Mouse (Mus musculus): ENCODE measurements around the gene Abl1. TPM values are rescaled to one million over a fixed set of nuclear protein-coding genes. Genes with fewer than 3 reads are reported as not detected.

Abl1 gene
- polyA plus RNA-seq, 1 experiment from 2014 or later: 30.2 TPM

DNA sequence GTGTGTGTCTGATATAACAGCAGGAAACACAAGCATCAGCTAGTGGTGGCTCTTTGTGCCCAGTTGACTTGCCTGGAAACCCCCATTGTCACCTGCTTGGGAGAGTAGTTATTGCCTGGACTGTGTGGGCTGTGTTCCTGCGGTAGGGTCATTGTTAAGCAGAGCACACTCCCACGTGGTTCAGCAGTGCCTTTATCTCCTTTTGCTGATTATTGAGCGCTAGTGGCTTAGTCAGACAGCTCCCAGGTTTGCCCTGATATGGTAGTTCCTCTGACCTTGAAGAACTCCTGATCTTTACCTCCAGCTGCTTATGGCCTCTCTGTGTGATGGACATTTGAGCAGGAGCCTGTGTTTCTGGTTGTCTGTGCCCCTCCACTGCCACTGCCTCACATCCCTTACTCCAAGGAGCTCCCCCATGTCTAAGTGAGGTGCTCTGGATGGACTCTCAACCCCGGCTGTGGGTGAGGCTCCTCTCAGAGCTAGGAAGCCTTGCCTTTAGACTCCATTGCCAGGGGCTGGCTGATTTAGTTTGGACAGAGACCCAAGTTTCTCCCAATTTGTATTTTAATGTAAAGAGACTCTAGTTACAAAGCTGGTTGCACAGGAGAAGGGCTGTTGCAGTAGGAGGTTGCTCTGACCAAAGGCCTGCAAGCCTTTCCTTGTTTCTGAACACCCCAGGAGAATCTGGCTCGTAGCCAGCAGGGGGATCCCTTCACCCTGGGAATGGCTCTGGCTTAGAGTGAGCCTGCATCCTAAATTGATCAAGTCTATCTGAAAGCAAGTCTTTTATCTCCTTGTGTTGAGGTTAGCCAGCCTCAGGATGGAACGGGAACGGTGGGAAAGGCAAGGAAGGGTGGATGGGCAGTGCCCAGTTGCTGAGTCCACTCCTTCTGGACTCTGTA lies 12.6 kb downstream of the Abl1 start:
- peak; percentile 87 for ATAC-seq (ENCODE audit: insufficient read depth, low FRiP score, low read depth)
- H3K4me3 ChIP-seq (replicated peaks): no peak overlapping the region
- H3K4me2 ChIP-seq: no peak overlapping the region
- H3K27me3 ChIP-seq (replicated peaks): no peaks in the 10 kb centered on the region
- 41% methylated on average over 7 of the region's 7 CpGs for WGBS
- H3K9ac ChIP-seq: no peak overlapping the region
- no peaks in the 10 kb centered on the region for H3K36me3 ChIP-seq
- H3K4me1 ChIP-seq: no peaks in the 10 kb centered on the region
- H3K9me3 ChIP-seq: no peaks in the 10 kb centered on the region
- no peak overlapping the region; the same call in 1 of the 2 replicates for H3K27ac ChIP-seq

GRCm38 (mm10) chr2:31703226-31703625 lies 15.1 kb downstream of the Abl1 start:
- Histone ChIP-seq H3K4me1 (no peaks in the 10 kb centered on the region), H3K9ac (no peak overlapping the region), H3K9me3 (no peaks in the 10 kb centered on the region), H3K4me3 (replicated peaks) (no peak overlapping the region), H3K4me2 (no peak overlapping the region), H3K27ac (no peak overlapping the region), H3K27me3 (replicated peaks) (no peaks in the 10 kb centered on the region), H3K36me3 (no peaks in the 10 kb centered on the region)
- ATAC-seq (ENCODE audit: insufficient read depth, low FRiP score, low read depth): no peak

DNA sequence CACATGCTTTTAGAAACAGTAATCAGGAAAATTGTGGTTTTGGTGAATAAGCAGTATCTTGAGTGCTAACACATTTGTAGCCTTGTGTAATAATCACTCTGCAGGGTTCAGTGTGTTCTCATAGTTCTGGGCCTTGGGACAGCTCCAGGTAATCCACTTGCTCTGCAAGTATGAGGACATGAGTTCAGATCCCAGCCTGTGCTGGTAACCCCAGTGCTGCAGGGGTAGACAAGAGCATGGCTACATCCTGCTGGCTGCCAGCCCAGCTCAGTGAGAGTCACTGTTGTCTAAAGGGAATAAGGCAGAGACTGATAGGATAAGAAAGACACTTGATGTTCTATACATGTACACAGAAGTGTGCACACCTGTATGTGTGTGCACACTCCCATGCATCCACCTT lies 17.7 kb downstream of the Abl1 start:
- Histone ChIP-seq H3K36me3 (no peaks in the 10 kb centered on the region), H3K27ac (no peak overlapping the region), H3K9ac (no peak overlapping the region), H3K27me3 (replicated peaks) (no peaks in the 10 kb centered on the region), H3K4me3 (replicated peaks) (no peak overlapping the region), H3K4me1 (no peaks in the 10 kb centered on the region), H3K9me3 (no peaks in the 10 kb centered on the region), H3K4me2 (no peak overlapping the region)
- no peak for ATAC-seq (ENCODE audit: insufficient read depth, low FRiP score, low read depth)

DNA sequence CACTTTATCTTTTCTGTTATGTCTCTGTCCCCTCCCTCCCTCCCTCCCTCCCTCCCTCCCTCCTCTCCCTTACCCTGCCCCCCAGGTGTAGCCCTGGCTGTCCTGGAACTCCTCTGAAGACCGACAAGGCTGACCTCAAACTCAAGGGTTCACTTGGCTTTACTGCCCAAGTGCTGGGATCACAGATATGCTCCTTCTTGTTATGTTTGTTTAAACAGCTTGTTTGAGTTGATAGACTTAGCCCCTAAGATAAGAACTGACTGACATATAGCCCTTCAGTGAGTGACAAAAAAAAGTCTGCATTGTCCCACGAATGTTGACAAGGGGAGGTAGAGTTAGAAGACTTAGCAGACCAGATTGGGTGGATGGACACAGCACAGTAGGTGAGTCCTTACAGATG lies 18.4 kb downstream of the Abl1 start:
- Histone ChIP-seq H3K4me1 (no peaks in the 10 kb centered on the region), H3K4me2 (no peak overlapping the region), H3K4me3 (replicated peaks) (no peak overlapping the region), H3K27ac (no peak overlapping the region), H3K9me3 (no peaks in the 10 kb centered on the region), H3K9ac (no peak overlapping the region), H3K36me3 (no peaks in the 10 kb centered on the region), H3K27me3 (replicated peaks) (no peaks in the 10 kb centered on the region)
- no peak for ATAC-seq (ENCODE audit: insufficient read depth, low FRiP score, low read depth)
- WGBS: 22% methylated on average over 2 of the region's 2 CpGs

DNA sequence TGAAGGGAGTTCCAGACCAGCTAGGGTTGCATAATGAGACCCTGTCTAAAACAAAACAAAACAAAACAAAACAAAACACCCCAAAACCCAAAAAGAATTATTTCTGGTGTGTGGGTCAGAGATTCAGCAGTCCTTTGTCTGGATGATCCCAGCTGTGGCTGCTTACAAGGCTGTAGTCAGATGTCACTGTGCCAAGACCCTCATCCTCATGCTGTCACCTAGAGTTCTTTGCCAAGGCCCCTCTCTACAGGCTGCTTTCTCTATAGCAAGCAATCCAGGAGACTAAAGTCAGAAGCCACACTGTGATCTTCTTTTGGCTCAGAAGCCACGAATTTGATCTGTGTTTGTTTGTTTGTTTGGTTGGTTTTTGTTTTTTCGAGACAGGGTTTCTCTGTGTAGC lies 24.5 kb downstream of the Abl1 start:
- WGBS: 79% methylated on average over 2 of the region's 2 CpGs

DNA sequence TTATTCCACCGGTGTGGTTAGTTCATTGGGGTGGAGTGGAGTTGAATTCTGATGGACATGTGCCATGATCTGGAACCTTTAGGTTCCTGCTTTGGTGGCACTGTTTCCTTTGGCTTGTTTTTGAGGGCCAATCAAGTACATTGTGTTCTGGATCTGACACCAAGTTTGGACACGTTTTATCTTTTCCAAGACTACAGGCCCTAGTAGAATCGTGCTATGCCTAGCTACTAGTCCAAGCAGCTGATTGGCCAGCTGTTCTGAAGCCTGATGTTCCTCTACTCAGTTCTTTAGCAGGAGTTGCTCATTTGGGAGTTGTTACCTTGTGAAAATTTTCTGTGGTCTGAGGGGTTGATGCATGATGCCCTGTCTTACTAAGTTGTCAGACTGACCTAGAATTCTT lies 25.6 kb downstream of the Abl1 start:
- Histone ChIP-seq H3K4me2 (no peak overlapping the region), H3K27me3 (replicated peaks) (no peaks in the 10 kb centered on the region), H3K27ac (no peak overlapping the region), H3K9ac (no peak overlapping the region), H3K4me3 (replicated peaks) (no peak overlapping the region), H3K9me3 (no peaks in the 10 kb centered on the region), H3K4me1 (no peaks in the 10 kb centered on the region), H3K36me3 (no peaks in the 10 kb centered on the region)
- WGBS: 86% methylated on average over 3 of the region's 3 CpGs
- no peak for ATAC-seq (ENCODE audit: insufficient read depth, low FRiP score, low read depth)

More for the DNA sequence above, 24.5 kb downstream of the Abl1 start:
- no peak for ATAC-seq (ENCODE audit: insufficient read depth, low FRiP score, low read depth)
- Histone ChIP-seq H3K4me2 (no peak overlapping the region), H3K27ac (no peak overlapping the region), H3K9ac (no peak overlapping the region), H3K9me3 (no peaks in the 10 kb centered on the region), H3K27me3 (replicated peaks) (no peaks in the 10 kb centered on the region), H3K4me1 (no peaks in the 10 kb centered on the region), H3K36me3 (no peaks in the 10 kb centered on the region), H3K4me3 (replicated peaks) (no peak overlapping the region)

DNA sequence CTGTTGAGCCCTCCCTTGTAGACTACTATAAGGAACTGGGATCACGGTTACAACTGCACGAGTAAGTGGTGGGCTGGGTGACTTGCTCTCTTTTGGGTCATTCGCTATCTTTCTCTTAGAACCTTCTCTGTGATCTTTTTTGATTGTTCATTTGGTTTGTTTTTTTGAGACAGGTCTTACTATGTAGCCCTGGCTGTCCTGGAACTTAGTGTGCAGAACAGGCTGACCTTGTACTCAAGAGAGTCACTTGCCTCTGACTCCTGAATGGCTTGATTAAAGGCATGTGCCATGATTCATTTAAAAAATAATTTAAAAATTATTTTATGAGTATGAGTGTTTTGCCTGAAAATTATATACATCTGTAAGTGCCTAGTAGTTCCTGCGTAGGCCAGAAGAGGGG lies 26.6 kb downstream of the Abl1 start:
- H3K4me2 ChIP-seq: no peak overlapping the region
- no peaks in the 10 kb centered on the region for H3K36me3 ChIP-seq
- no peak overlapping the region for H3K9ac ChIP-seq
- no peak overlapping the region for H3K4me3 ChIP-seq (replicated peaks)
- ATAC-seq (ENCODE audit: insufficient read depth, low FRiP score, low read depth): no peak
- H3K27me3 ChIP-seq (replicated peaks): no peaks in the 10 kb centered on the region
- 98% methylated on average over 4 of the region's 4 CpGs for WGBS
- H3K4me1 ChIP-seq: no peaks in the 10 kb centered on the region
- no peaks in the 10 kb centered on the region for H3K9me3 ChIP-seq
- H3K27ac ChIP-seq: no peak overlapping the region

GRCm38 (mm10) chr2:31715985-31716384 lies 27.8 kb downstream of the Abl1 start:
- Histone ChIP-seq H3K9me3 (no peaks in the 10 kb centered on the region), H3K36me3 (no peaks in the 10 kb centered on the region), H3K27me3 (replicated peaks) (no peaks in the 10 kb centered on the region), H3K4me3 (replicated peaks) (no peak overlapping the region), H3K4me2 (no peak overlapping the region), H3K27ac (no peak overlapping the region), H3K9ac (no peak overlapping the region), H3K4me1 (no peaks in the 10 kb centered on the region)
- WGBS: 83% methylated on average over 7 of the region's 7 CpGs
- ATAC-seq (ENCODE audit: insufficient read depth, low FRiP score, low read depth): no peak

GRCm38 (mm10) chr2:31719202-31719880 lies 31.2 kb downstream of the Abl1 start:
- Histone ChIP-seq H3K4me1 (no peaks in the 10 kb centered on the region), H3K9me3 (no peaks in the 10 kb centered on the region), H3K4me3 (replicated peaks) (no peak overlapping the region), H3K27ac (no peak overlapping the region), H3K27me3 (replicated peaks) (no peaks in the 10 kb centered on the region), H3K9ac (no peak overlapping the region), H3K4me2 (no peak overlapping the region), H3K36me3 (no peaks in the 10 kb centered on the region)
- peak; percentile 22; the same call in 1 of the 2 replicates for ATAC-seq (ENCODE audit: insufficient read depth, low FRiP score, low read depth)
- 85% methylated on average over 6 of the region's 6 CpGs for WGBS

DNA sequence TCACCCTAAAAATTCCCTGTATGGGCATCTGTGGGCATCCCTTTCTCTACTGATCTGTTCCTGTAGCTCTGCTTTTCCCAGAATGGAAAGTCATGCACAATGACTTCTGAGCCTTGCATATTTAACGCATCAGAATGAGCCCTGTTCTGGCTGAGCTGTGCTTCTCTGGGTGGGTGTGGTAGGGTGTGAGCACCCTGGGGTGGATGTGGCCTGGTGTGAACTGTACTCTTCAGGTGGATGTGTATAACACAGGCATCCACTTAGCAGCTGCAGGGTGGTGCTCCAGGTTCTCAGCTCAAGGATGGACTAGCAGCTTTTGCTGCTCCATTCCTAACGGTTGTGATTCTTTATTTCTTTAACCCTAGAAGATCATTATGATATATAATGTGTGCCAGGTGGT lies 31.8 kb downstream of the Abl1 start:
- Histone ChIP-seq H3K4me2 (no peak overlapping the region), H3K36me3 (no peaks in the 10 kb centered on the region), H3K9ac (no peak overlapping the region), H3K9me3 (no peaks in the 10 kb centered on the region), H3K4me1 (no peaks in the 10 kb centered on the region), H3K27ac (no peak overlapping the region), H3K4me3 (replicated peaks) (no peak overlapping the region), H3K27me3 (replicated peaks) (no peaks in the 10 kb centered on the region)
- 76% methylated on average over 2 of the region's 2 CpGs for WGBS
- no peak for ATAC-seq (ENCODE audit: insufficient read depth, low FRiP score, low read depth)

- H3K9me3 ChIP-seq: no peaks in the 10 kb centered on the region
- no peaks in the 10 kb centered on the region for H3K4me1 ChIP-seq
- H3K27me3 ChIP-seq (replicated peaks): no peaks in the 10 kb centered on the region
- no peak overlapping the region for H3K4me2 ChIP-seq
- WGBS: 58% methylated on average over 4 of the region's 4 CpGs
- no peaks in the 10 kb centered on the region for H3K36me3 ChIP-seq
- no peak for ATAC-seq (ENCODE audit: insufficient read depth, low FRiP score, low read depth)
- H3K4me3 ChIP-seq (replicated peaks): no peak overlapping the region
- no peak overlapping the region for H3K9ac ChIP-seq
- no peak overlapping the region for H3K27ac ChIP-seq
Observed at GRCm38 (mm10) chr2:31720783-31721182, 32.6 kb downstream of the Abl1 start.

DNA sequence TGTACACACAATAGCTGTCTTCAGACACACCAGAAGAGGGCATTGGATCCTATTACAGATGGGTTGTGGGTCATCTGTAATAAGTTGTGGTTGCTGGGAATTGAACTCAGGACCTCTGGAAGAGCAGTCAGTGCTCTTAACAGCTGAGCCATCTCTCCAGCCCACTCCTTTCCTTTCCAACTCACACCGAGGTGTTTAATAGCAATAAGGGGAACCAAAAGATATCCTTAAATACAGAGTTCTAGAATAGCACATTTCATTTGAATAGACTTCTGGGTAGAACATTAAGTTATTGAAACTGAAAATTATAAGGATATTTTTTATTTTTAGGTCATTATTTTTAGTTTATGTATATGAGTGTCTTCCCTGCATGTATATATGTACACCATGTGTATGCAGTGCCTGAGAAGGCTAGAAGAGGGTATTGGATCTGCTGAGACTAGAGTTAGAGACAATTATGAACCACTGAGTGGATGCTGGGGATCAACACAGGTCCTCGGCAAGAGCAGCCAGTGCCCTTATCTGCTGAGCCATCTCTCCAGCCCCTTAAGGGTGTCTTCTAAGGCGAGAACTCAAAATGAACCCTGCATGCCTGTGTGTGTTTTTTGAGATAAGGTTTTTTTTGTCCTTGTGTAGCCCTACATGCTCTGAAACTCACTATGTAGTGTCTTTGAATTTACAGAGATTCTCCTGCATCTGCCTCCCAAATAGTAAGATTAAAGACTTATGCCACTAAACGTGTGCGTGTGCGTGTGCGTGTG lies 36.7 kb downstream of the Abl1 start:
- Histone ChIP-seq H3K27me3 (replicated peaks) (no peaks in the 10 kb centered on the region), H3K4me2 (no peak overlapping the region), H3K36me3 (no peaks in the 10 kb centered on the region), H3K9me3 (no peaks in the 10 kb centered on the region), H3K27ac (no peak overlapping the region), H3K4me3 (replicated peaks) (no peak overlapping the region), H3K9ac (no peak overlapping the region), H3K4me1 (0 out of 2 replicates have a peak, but pooled peaks cover 5% of the 10 kb centered on the region)
- 86% methylated on average over 7 of the region's 7 CpGs for WGBS
- ATAC-seq (ENCODE audit: insufficient read depth, low FRiP score, low read depth): no peak

All from stomach, embryonic 15.5 days (tissue).